Mouse (Mus musculus) kidney, adult 11 months (tissue): ENCODE data around the gene Col25a1.

Experiments
- DNase-seq: peaks from one replicate; pipeline ENCODE4 v3.0.0; 2022

Col25a1 gene

DNA sequence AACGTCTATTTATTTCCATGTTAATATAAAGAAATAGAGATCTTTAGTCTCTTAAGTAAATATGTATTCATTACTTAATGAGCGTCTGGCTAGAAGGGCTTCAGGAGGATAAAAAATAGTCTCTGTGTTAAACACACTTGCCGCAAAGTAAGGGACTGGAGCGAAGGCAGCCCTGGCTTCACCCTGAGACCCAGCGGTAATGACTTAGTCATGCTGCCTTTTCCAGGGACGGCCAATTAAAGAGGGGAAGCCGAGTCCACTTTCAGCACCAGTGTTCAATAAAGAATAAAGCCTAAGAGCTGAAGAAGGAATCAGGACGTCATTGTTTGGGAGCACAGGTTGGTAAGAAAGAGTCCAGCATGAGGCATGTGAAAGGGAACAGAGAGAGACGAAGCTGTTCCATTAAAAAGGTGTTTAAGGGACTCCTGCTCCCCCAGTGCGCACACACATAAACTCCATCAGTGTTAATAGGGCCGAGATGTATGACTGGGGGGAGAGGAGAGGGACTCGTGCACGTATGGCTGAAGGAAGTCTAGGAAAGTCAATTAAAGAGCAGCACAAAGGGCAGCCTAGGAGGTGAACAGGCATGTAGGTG lies 30.1 kb downstream of the Col25a1 start:
- no peak for DNase-seq

DNA sequence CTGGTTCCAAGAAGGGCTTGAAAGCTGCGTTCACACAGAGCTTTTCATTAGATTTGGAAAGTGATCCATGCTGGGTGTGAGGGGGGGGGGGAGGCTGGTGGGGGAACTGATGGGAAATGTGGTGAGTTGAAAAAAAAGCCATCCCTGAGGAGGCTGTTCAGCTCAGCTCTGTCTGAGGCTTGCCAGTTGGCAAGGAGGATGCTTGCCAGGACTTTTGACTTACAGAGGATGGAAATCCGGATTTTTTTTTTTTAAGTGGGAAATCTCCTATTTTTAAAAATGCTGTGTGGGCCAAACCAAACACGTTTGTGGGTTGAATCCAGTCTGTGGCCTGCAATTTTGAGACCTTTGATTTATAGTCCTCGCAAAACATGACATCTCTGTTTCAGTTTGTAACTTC lies 35.6 kb downstream of the Col25a1 start:
- no peak for DNase-seq

DNA sequence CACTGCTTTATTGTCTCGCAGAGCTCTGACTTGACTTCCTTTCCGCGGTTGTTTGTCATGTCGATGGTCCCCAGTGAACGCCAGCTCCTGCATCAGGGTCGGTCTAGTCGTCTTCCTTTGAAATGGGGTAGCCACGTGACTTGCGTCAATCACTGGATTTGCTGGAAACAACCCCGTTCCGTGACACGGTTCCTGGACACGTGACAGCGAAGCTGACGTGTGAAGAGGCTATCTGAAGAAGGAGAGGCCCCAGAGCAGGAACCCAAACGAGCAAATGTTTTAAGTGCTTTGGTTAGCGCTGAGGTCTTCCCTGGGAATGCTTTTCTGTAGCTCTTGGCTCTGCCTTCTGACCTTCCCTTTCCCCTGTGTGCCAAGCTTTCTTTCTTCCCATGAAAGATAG lies 41.5 kb downstream of the Col25a1 start:
- peak; percentile 26 for DNase-seq

DNA sequence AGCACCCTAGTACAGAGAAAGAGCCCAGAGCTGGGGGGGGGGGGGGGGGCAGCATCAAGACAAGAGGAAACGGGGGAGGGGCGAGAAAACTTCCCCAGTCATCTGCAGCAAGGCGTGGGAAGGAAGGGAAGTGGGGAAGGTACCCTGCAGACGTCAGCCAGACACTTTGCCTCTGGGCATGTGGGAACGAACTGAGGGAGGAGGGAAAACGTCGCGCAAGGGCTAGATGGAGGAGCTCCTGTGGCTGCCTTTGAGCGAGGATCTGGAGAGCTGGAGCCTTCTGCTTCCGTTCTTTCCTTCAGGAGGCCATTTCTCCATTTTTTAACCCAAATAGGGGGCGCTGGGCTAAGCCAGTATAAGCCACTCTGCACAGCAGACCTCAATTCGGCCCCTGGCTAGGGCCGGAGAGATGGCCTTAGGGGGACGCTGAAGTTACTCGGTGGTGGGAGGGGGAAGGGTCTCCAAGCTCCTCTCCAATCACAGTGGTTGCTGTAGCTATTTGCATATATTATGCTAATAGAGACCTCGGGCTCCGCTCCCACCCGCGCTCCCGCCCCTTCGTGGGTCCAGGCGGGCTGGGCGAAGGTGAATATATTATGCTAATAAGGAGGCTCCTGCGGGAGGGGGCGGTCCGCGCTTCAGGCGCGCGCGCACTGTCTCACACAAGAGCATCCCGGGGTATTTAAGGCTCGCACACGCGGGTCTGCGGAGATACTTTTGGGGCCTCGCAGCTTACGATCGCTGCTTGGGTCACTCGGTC lies 49.1 kb downstream of the Col25a1 start:
- peak; percentile 68 for DNase-seq

DNA sequence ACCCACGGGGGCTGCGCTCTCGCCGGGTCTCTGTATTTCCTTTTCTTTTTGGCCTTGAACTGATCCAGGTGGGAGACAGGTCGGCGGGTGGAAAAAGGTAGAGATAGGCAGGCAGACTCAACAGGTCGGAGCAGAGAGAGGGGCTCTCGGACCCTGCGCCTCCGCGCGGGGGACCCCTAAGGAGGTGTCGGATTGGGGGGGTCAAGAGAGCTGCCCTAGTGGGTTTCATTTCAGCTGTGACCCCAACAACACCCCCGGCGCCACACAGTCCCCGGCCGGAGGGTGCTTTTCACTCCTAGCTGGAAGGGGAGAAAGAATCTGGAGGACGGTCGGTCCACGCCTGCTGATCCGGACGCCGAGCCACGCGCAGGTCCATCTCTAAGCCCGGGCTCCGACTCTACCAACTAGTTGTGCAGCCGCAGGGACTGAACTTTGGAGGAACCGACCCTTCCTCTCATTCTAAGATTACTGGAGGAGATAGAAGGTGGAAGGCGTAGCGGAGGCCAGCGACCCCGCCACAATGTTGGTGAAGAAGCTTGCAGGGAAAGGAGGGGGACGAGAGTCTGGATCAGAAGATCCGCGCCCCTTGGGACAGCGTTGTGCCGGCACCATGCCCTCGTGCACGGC lies 49.8 kb downstream of the Col25a1 start:
- no peak for DNase-seq

DNA sequence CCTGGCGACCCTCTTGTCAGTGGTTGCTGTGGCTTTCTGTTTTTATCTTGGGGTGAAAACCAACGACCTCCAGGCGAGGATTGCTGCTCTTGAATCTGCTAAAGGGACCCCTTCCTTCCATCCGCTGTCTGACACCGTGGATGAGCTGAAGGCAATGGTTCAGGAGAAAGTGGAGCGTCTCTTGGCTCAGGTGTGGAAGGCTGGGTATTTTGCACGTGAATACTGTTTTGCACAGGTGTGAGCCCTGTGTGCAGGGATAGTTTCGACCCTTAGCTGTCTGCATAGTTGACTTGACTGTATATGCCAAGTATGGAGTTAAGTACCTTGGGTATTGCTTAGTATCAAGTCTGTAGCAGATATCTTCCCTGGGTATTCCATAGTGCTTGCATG lies 50.3 kb downstream of the Col25a1 start:
- DNase-seq = no peak

DNA sequence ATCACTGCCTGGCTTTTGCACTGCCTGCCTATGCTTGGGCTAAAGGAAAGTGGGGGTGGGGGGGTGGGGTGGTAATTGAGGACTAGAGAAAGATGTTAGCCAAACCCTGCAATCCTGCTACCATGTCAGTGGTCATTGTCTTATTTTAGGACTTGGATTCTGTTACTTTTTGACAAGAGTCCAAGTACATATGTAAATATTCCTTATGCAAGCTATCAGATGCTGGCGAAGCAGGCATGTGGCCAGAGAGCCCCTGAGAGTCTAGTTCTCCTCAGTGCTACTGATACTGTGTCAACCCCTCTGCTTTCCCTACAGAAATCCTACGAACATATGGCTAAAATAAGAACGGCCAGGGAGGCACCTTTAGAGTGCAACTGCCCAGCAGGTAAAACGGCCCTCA lies 51.1 kb downstream of the Col25a1 start:
- DNase-seq = no peak

DNA sequence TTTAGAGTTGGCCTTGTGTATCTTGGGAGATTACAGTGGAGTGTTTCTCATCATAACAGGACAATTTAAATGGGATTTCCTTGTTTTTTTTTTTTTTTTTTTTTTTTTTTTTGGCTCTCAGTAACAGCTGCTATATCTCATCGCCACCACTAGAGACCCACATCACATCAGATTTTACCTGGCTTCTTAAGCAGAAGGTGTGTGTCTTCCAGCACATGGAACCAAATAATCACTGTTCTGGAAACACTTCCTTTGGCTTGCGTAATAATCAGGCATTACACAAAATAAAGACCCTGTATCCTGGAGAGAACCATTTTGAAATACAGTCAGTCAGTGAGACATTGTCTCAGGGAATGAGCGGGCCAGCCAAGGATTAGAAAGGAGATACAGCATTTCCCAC lies 53.8 kb downstream of the Col25a1 start:
- no peak for DNase-seq

DNA sequence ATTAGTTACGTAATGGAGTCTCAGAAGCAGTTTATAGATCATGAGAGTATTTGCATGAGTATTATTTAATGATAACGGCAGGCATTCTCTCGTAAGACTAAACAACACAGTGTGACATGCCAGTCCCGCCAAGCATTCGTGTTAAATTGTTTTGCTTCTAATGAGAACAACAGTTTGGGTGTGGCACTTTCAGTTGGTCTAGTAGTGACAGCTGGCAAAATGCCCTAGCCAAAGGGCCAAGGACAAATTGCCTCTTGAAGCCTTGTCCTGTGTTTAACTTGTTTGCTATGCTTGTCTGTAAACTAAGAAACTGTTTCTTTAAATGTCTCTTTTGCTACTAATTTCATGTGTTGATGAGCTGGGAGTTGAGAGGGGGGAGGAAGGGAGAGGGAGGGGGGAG lies 56.3 kb downstream of the Col25a1 start:
- no peak for DNase-seq

DNA sequence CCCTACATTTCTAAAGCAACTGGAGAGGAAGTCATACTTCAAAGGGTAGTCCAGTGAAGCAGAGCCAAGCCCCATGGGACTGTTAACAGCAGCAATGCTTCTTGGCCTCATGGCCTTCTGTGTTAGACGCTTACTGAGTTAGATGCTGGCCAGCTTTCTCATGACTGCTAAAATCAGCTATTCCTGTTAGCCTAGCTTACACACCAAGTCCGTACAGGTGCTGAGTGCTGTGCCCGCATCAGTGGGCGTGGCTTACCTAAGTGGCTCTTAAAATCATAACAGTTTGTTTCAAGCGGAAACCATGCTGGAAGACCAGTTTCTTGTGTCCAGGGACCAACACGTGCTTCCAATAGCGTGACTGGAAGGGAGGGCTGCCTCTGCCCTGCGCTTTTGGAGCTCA lies 62.1 kb downstream of the Col25a1 start:
- no peak for DNase-seq

DNA sequence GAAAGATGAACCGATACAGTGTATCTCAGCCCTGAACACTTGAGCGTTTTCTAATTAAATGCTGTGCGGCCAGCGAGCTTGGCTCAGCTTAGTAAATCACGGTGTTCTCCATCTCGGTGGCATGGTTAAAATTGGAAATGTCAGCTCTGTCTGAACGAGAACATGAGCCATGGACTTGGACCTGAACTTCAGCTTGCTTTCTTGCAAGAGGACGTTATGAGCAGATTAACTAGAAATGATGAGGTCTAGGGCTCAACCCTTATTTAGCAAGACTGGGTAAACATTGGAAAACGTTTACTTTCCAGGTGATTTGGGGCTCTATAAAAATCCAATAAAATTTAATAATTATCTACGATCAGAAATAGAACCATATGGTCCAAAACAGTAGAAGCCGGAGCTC lies 83.3 kb downstream of the Col25a1 start:
- DNase-seq = no peak

DNA sequence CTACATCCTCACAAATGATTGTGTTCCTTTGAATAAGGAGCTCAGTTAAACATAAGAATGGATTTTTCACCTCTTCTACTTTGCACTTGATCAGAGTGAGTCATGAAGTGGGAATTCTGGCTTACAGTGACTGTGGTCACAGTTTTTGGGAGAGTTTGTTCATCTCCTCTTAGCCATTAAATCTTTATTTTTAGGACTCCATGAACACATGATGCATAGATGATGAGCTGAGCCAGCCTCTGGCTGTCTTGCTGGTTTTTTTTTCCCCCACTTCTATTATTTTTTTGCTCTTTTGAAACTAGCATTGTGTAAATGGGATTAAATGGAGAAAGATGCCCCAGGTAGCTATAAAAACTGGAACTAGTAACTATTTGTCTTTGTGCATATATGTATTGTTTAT lies 84.8 kb downstream of the Col25a1 start:
- no peak for DNase-seq

DNA sequence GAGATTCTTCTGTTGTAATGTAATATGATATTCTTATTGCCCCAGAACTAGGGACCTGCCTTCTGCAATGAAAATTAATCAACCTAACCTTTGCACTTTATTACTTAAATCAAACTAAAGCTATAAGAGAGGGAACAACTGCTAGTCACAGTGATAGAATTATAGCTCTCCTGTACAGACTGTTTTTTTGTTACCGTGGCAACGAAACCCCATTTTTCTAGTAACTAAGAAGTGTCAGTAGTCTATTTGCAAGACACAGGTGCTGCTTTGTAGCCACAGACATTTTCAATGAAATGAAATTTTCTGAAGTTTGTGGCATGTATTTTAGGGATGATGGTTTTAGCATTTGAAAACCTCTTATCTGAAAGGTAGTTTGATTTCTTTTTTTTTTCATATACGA lies 85.3 kb downstream of the Col25a1 start:
- DNase-seq = no peak

DNA sequence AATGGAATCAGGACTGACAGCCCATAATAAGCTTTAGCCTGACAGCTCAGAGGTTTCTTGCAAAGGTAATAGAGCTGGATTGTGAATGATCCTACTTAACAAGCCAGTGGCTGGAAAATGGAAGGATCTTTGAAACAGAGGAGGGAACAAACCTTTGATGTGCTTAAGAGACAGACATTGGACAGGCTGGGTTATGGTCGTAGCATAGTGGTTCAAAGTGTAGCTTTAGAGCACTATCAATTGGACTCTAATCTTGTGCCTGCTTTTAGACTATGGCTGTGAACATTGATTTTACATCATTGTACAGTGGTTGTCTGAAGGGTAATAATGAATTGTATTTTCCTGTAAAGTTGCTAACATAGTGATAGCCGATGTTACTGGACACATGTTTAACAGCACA lies 86.4 kb downstream of the Col25a1 start:
- DNase-seq = no peak

DNA sequence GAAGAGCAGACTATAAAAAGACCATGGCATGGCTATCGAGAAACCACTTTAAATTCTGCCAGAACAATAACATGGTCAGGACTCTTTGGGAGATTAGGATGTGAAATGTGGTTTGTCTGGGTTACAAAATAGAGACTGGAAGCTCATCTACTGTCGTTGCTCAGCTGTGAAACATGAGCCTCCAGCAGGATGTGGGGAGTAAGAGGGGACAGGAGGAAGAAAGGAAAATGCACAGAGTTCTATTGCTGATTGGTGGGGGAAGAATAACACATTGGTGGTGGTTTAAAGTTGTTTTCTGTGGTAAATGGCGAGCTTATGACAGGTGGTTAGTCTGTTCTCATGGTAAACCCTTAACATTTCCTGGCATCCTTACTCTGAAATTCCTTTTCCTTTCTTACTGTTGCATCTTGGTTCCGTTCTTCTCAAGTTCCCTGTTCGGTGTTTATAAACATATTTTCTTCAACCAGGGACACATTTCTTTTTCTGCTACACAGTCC lies 87.0 kb downstream of the Col25a1 start:
- DNase-seq = no peak

DNA sequence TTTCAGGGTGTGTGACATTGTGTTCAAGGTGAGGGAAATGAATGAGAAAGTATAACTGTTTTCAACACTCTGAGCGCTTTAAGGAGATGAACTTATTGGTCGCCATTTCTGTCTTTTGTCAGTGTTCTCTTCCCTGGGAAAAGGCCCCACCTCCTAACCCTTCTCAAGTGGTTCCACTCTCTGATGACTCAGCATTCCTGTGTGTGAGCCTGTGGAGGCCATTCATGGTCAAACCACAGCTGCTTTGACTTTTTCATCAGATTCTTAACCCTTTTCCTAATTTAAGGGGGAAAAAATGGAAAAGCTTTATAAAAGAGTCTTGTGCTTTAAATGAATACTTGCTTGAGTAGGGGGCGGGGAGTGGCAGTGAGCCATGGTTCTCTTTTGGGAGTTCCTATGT lies 89.5 kb downstream of the Col25a1 start:
- no peak for DNase-seq

DNA sequence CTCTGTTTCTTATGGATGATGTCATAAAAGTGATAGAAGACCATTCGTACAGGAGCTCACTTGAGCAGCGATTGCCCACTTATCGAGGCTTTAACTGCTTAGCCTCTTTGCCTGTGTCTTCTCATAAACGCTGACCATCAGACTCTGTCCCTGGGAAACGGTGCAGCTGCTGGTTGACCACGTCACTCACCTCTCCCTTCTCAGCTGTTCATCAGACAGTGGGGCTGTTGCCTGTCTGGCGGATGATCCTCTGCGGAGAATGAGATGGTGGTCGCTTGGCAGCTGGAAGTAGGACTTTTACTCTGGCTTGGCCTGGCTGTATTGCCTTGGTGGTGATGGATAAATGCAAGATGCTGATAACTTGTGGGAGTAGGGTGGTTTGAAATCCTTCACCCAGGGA lies 96.9 kb downstream of the Col25a1 start:
- no peak for DNase-seq

DNA sequence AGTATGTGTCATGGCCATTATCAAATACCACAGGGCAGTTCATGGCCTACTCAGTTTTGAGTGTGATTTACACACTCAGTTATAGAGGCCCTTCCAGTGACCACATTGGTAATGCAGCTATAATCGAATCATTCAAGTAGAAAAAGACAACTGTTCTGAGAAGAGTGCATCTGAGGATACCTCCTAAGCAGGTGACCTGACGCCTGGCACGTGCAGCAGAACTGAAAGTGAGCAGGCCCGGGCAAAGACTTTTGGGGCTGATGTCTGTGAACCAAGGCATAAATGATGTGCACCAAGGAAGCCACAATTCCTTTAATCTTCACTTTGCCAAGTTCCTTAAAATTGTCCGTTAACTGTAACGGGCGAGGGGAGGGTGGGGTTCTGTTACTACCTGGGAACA lies 101.6 kb downstream of the Col25a1 start:
- no peak for DNase-seq

DNA sequence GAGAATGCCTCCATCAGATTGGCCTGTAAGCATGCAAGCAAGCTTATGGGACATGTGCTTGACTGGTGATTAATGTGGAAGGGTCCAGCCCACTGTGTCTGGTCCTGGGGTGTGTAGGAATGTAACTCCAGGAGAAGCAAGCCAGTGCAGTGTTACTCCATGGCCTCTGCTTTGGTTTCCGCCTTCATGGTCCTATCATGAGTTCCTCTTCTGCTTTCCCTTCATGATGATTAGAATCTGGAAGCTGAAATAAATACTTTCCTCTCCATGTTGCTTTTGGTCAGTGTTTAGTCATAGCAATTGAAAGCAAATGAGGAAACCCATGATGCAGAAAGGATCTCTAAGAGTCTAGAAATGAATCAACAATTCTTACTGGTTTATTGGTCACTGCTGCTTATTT lies 103.9 kb downstream of the Col25a1 start:
- no peak for DNase-seq

DNA sequence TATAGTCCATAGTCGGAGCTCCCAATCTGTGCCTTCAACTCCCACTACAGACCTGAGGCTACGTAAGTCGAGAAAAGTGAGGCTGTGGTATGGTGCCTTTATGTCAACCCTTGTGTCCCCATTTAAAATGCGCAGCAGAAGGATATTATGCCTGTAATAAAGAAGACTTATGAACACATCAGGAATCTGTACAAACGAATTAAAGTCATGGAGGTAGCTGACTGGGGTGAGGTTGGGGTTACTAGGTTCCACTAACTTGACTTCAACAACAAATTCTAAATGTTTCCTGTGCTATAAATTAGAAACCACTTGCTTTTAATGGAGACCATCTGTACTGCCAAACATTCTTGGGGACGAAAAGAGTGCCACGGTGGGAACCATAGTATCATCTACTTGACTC lies 104.8 kb downstream of the Col25a1 start:
- no peak for DNase-seq

DNA sequence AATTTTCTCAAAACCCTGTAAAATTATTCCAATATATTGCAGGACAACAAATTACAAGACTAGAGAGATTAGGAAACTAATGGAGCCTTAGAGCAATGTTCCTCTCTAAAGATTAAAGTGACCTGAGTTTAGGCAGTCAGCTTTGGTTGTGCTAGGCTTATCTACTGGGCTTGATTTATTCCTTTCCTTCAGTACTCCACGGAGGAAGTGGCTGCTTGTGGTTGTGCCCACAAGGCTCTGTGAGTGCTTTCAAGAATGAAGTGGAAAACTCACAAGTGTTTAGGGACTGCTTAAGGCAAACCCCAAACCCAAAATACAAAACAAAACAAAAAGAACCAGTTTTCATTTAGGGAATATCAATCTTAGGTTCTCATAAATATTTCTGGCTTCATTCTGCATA lies 106.6 kb downstream of the Col25a1 start:
- DNase-seq = no peak

DNA sequence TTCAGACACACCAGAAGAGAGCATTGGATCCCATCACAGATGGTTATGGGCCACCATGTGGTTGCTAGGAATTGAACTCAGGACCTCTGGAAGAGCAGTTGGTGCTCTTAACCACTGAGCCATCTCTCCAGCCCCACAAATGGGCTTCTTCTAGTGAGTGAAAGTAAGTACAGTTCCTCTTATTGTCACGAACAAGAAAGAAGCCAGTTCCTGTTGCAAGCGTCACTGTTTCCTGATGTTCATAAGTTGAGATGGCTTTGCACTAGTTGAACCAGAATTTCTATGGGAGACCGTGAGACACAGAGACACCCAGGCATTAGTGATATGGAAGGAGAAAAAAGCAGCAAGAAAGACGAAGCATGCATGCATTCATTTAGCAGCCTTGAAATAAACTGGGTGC lies 110.6 kb downstream of the Col25a1 start:
- DNase-seq = no peak

DNA sequence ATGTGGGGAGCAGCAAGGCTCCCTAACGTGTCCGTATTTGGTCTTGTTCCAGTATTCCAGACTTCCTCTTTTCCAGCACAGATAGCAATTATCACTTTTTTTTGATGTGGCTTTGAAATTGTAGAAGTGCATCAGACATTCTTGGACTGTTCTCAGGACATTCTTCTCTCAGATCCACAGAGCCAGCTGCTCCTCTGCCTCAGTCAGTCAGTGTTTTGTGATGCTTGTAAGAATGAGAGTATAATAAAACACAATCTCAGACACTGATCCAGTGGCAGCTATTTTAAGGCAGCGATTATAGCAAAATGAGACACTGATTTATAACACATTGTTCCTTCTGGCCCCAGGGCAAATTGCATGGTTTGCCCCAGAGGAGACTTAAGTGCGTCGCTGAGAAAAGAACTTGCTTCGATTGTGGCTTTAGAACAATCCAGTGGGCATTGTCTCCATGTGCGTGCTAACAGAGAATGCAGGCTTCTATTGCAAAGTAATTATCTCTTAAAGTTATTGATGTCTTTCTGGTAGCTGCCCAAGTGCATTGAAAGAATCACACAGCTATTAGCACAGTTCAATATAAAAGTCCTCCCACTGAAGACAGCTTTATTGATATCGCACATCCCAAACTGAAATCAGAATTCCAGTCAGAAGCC lies 111.5 kb downstream of the Col25a1 start:
- DNase-seq = no peak

DNA sequence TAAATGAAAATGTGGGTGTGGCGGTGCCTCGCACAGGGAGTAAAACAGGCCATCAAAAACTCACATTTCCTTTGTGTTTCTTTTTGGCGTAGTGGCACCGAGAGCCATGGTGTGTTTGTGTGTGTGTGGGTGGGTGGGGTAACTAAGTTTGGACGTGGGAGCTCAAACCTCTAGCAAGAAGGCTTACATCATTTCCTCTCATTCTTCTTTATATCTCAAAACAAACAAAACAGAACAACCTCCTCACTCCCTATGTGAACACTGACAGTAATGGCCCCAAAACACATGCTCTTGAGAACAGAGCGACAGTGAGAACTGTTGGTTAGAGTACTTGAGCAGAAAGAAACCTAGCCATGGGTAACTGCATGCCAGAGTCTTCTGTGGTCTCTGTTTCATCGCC lies 121.1 kb downstream of the Col25a1 start:
- no peak for DNase-seq
